Mouse (Mus musculus): ENCODE data around the gene Tmem52b. TPM values are rescaled to one million over a fixed set of nuclear protein-coding genes. Genes with fewer than 3 reads are reported as not detected.

Tmem52b gene
- polyA plus RNA-seq, 1 experiment from 2014 or later: 0.12 TPM

DNA sequence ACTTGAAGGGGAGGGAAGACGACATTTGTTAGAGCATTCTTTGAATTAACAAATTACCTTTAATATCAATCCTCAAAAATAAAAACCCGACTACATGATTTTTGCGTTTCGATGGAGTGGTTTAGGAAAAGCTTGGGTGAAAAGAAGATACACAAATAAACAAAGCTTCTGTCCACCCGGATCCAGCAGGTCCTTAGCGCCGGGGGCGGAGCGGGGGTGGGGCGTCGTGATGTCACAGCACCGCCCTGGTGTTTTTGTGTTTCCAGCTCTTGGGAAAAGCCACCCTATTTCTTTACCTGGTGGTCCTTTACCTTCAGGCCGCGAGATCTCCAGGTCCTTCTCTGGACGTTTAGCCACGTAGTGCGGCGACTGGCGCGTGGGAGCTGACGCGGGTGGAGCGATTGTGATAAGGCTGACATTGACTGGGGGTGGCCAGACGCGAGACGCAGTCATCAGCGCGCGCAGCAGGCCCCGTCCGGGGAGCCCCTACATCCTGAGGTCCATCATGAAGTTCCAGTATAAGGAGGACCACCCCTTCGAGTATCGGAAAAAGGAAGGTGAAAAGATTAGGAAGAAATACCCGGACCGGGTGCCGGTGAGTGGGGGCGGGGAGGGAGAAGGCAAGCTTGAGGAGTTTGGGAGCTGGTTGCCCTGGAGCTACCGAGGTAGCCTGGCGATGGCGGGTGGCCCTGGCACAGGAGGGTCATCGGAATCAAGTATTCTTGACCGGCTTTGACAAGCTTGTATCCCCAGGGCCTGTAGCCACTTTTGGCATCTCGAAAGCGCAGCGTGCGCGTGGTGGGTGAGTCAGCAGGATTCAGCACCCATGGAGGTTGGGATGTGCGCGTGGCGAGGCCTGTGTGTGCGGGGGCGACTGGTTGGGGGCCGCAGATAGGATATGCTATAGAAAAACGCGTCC, 20.8 kb downstream of the Tmem52b start, which contains the start of gene Gabarapl1:
Gabarapl1 (plus strand) TSS at position 219 of the 919 bp plus-strand sequence.
- Histone ChIP-seq H3K4me2 (peak within 1 kb of the TSS; percentile 81), H3K4me3 (peak within 1 kb of the TSS; percentile 76), H3K4me1 (peaks cover 26% of the 10 kb centered on the region), H3K27me3 (replicated peaks) (no peaks in the 10 kb centered on the region), H3K9me3 (no peaks in the 10 kb centered on the region), H3K9ac (peak within 1 kb of the TSS; percentile 86), H3K27ac (replicated peaks) (peak within 1 kb of the TSS; percentile 57), H3K36me3 (peaks cover 11% of the 10 kb centered on the region)
- ATAC-seq (ENCODE audit: extremely low read depth, insufficient number of reproducible peaks, low FRiP score, low TSS enrichment): peak; percentile 72
- under 1% methylated on average over 55 of the region's 55 CpGs for WGBS

DNA sequence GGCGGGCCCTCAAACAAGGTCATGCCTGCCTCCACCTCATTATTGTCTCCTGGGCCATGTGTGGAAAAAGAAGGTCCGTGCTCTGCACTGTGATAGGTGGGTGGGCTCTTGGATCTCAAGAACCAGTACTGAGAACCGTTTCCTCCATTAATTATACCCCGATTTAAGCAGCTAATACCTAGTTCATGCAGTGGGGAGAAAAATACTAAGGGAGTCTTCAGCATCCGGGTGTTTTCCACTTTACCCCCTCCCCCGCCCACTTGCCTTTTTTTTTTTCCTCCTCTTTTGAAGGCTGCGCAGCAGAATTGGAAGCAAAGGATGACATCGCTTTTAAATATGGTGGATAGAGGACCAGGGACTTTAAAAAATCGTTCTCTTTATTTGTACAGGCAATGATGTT, 21.7 kb downstream of the Tmem52b start:
- Histone ChIP-seq H3K4me1 (peaks cover 26% of the 10 kb centered on the region), H3K36me3 (peaks cover 19% of the 10 kb centered on the region), H3K4me3 (peak overlapping the region; percentile 76), H3K27ac (replicated peaks) (peak overlapping the region; percentile 57; the same call in 1 of the 2 replicates), H3K9me3 (no peaks in the 10 kb centered on the region), H3K4me2 (peak overlapping the region; percentile 81), H3K27me3 (replicated peaks) (no peaks in the 10 kb centered on the region), H3K9ac (peak overlapping the region; percentile 86)
- ATAC-seq (ENCODE audit: extremely low read depth, insufficient number of reproducible peaks, low FRiP score, low TSS enrichment): no peak; the same call in 1 of the 2 replicates
- 15% methylated on average over 9 of the region's 9 CpGs for WGBS

- Histone ChIP-seq H3K27ac (replicated peaks) (peak overlapping the region; percentile 36; the same call in 1 of the 2 replicates), H3K27me3 (replicated peaks) (no peaks in the 10 kb centered on the region), H3K4me2 (peak overlapping the region; percentile 81), H3K9me3 (no peaks in the 10 kb centered on the region), H3K36me3 (peaks cover 26% of the 10 kb centered on the region), H3K9ac (peak overlapping the region; percentile 86), H3K4me1 (peaks cover 26% of the 10 kb centered on the region), H3K4me3 (peak overlapping the region; percentile 76)
- WGBS: 47% methylated on average over 4 of the region's 4 CpGs
- no peak for ATAC-seq (ENCODE audit: extremely low read depth, insufficient number of reproducible peaks, low FRiP score, low TSS enrichment)
Observed at GRCm38 (mm10) chr6:129534627-129535190, 22.4 kb downstream of the Tmem52b start.

GRCm38 (mm10) chr6:129535723-129536122, 23.4 kb downstream of the Tmem52b start:
- Histone ChIP-seq H3K4me2 (peak overlapping the region; percentile 81), H3K27me3 (replicated peaks) (no peaks in the 10 kb centered on the region), H3K27ac (replicated peaks) (no peak overlapping the region), H3K4me1 (peaks cover 26% of the 10 kb centered on the region), H3K4me3 (peak overlapping the region; percentile 76), H3K9me3 (no peaks in the 10 kb centered on the region), H3K9ac (peak overlapping the region; percentile 44; the same call in 1 of the 2 replicates), H3K36me3 (peaks cover 36% of the 10 kb centered on the region)
- no peak for ATAC-seq (ENCODE audit: extremely low read depth, insufficient number of reproducible peaks, low FRiP score, low TSS enrichment)
- WGBS: 47% methylated on average over 4 of the region's 4 CpGs

DNA sequence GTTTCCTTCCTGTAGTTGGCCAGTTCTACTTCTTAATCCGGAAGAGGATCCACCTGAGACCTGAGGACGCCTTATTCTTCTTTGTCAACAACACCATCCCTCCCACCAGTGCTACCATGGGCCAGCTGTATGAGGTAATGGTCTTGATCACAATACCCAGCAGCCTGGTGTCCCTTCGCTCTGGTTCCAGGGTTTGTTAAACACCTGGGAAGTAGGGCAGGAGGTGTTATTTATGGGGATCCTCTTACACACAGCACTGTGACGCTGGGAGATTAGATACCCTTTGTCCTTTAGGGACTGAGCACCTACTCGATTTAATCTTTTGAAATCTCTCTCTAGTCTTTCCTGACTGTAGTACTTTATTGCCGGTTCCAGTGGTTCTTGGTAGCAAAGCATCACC, 26.2 kb downstream of the Tmem52b start:
- no peaks in the 10 kb centered on the region for H3K27me3 ChIP-seq (replicated peaks)
- no peak overlapping the region for H3K9ac ChIP-seq
- peaks cover 21% of the 10 kb centered on the region for H3K4me1 ChIP-seq
- no peak overlapping the region for H3K4me3 ChIP-seq
- no peak for ATAC-seq (ENCODE audit: extremely low read depth, insufficient number of reproducible peaks, low FRiP score, low TSS enrichment)
- 84% methylated on average over 6 of the region's 6 CpGs for WGBS
- no peaks in the 10 kb centered on the region for H3K9me3 ChIP-seq
- H3K4me2 ChIP-seq: no peak overlapping the region
- no peak overlapping the region for H3K27ac ChIP-seq (replicated peaks)
- peaks cover 56% of the 10 kb centered on the region for H3K36me3 ChIP-seq

DNA sequence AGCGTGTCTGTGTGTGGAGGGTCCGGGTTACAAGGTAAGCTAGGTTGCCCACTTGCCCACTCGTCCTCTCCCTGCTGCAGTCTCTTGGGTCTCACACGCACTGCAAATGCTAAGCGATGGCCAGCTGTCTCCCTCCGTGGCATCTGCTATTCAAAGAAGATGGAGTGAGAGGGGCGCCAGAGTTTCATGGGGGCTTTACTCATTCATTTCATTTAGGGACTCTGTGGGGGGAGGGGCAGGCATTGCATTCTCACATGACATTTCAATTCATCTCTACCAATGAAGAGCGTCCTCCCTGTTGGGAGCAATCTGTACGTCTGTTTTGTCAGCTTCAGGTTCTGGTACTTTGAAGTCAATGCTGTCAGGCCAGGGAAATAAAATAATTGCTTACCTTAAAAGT, 29.6 kb downstream of the Tmem52b start:
- no peak overlapping the region for H3K4me2 ChIP-seq
- H3K9ac ChIP-seq: no peak overlapping the region
- H3K9me3 ChIP-seq: no peaks in the 10 kb centered on the region
- no peaks in the 10 kb centered on the region for H3K27me3 ChIP-seq (replicated peaks)
- no peak overlapping the region for H3K27ac ChIP-seq (replicated peaks)
- 83% methylated on average over 9 of the region's 9 CpGs for WGBS
- ATAC-seq (ENCODE audit: extremely low read depth, insufficient number of reproducible peaks, low FRiP score, low TSS enrichment): no peak
- H3K4me3 ChIP-seq: no peak overlapping the region
- H3K36me3 ChIP-seq: peaks cover 56% of the 10 kb centered on the region
- 0 out of 2 replicates have a peak, but pooled peaks cover 5% of the 10 kb centered on the region for H3K4me1 ChIP-seq

DNA sequence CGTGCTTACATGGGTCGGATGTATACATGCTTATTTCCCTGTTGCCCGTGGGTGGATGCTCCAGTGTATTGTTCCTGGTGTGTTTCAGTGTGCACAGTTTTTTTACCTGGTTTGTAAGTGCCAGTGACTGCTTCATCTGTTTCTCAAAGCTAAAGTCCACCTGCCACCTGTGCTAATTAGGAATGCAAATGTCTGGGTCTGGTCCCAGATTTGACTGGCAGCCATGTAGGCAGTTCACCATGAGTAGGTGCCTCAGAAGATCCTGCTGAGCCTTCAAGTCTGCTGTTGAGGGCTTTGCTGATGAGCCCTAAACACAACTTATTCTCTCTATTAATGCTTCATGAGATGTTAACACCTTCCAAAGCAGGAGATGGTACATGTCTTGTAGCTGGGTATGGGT, 30.2 kb downstream of the Tmem52b start:
- H3K4me1 ChIP-seq: 0 out of 2 replicates have a peak, but pooled peaks cover 5% of the 10 kb centered on the region
- no peak for ATAC-seq (ENCODE audit: extremely low read depth, insufficient number of reproducible peaks, low FRiP score, low TSS enrichment)
- no peak overlapping the region for H3K9ac ChIP-seq
- H3K4me3 ChIP-seq: no peak overlapping the region
- H3K27ac ChIP-seq (replicated peaks): no peak overlapping the region
- WGBS: 90% methylated on average over 3 of the region's 3 CpGs
- no peaks in the 10 kb centered on the region for H3K9me3 ChIP-seq
- H3K4me2 ChIP-seq: no peak overlapping the region
- H3K27me3 ChIP-seq (replicated peaks): no peaks in the 10 kb centered on the region
- H3K36me3 ChIP-seq: peaks cover 52% of the 10 kb centered on the region

DNA sequence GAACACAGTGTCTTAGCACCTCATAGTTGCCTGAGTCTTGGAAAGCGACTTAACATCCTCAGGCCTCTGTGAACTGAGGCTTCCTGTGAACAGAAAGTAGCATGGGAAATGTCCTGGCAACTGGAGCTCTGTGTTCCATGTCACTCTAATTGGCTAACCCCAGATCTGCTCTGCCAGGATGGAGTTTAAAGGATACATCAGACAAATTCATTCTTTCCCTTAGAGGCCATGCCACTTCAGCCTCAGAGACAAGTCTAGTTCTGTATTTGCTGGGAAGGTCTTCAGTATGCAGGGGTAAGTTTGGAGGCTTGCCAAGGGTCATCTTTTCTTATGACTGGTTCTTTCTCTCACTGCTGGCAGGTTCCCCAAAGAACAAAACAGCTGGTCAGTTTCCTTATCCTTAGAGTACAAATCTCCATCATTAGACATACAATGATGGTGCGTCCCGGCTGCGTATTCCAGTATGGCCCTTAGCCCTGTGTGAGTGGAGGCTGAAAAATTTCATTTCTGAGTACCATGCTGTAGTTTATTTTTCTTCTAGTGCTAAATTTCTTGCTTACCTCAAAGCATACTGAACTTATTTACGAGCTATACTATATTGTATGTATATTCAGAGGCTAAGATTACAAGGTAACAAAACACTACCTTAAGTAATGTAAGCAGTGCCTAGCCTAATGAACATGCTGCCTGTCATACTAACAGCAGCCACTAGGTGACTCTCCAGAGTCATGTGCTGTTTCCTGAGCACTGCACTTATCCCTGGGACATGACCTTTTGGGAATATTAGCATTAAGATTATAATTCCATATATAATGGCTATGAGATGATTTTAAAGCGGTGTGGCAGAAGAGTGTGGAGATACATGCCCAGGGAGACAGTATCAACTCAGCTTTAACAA, 31.6 kb downstream of the Tmem52b start:
- 59% methylated on average over 6 of the region's 6 CpGs for WGBS
- Histone ChIP-seq H3K4me2 (no peak overlapping the region), H3K4me1 (0 out of 2 replicates have a peak, but pooled peaks cover 5% of the 10 kb centered on the region), H3K36me3 (peaks cover 38% of the 10 kb centered on the region), H3K9ac (no peak overlapping the region), H3K4me3 (no peak overlapping the region), H3K9me3 (no peaks in the 10 kb centered on the region), H3K27ac (replicated peaks) (no peak overlapping the region), H3K27me3 (replicated peaks) (no peaks in the 10 kb centered on the region)
- ATAC-seq (ENCODE audit: extremely low read depth, insufficient number of reproducible peaks, low FRiP score, low TSS enrichment): no peak

DNA sequence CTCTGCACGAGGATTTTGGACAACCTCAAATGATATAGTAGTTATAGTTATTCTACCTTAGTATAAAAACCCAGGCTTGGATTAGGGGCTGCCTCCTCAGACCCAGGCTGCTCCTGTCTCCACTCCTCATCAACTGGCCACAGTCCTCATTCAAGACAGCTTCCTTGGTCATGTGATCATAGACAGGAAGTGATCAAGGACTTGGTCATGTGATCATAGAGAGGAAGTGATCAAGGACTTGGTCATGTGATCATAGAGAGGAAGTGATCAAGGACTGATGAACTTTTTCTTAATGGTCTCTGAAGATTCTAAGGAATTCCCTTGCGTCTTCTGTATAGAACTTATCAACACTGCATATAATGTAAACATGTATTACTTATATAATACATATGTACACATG, 34.9 kb downstream of the Tmem52b start:
- Histone ChIP-seq H3K36me3 (peaks cover 6% of the 10 kb centered on the region), H3K27me3 (replicated peaks) (no peaks in the 10 kb centered on the region), H3K27ac (replicated peaks) (no peak overlapping the region), H3K4me3 (no peak overlapping the region), H3K4me2 (no peak overlapping the region), H3K4me1 (0 out of 2 replicates have a peak, but pooled peaks cover 5% of the 10 kb centered on the region), H3K9me3 (no peaks in the 10 kb centered on the region), H3K9ac (no peak overlapping the region)
- 72% methylated on average over 2 of the region's 2 CpGs for WGBS
- no peak for ATAC-seq (ENCODE audit: extremely low read depth, insufficient number of reproducible peaks, low FRiP score, low TSS enrichment)

- no peak overlapping the region for H3K4me3 ChIP-seq
- no peak overlapping the region for H3K4me2 ChIP-seq
- H3K27me3 ChIP-seq (replicated peaks): no peaks in the 10 kb centered on the region
- WGBS: 66% methylated on average over 3 of the region's 3 CpGs
- H3K9ac ChIP-seq: no peak overlapping the region
- no peaks in the 10 kb centered on the region for H3K36me3 ChIP-seq
- 0 out of 2 replicates have a peak, but pooled peaks cover 5% of the 10 kb centered on the region for H3K4me1 ChIP-seq
- no peak for ATAC-seq (ENCODE audit: extremely low read depth, insufficient number of reproducible peaks, low FRiP score, low TSS enrichment)
- no peak overlapping the region for H3K27ac ChIP-seq (replicated peaks)
- no peaks in the 10 kb centered on the region for H3K9me3 ChIP-seq
Observed at GRCm38 (mm10) chr6:129548009-129548408, 35.7 kb downstream of the Tmem52b start.

All from heart, embryonic 13.5 days (tissue).